Mouse (Mus musculus) thymus, adult 2 months (tissue): Measurements from ENCODE around the gene Kif5c. TPM values are rescaled to one million over a fixed set of nuclear protein-coding genes. Genes with fewer than 3 reads are reported as not detected.

Experiments
- DNase-seq: peaks from one replicate; pipeline ENCODE4 v3.0.0; 2021
- H3K27ac ChIP-seq: fragments of 200-500 bp; 2 replicates; pipeline ENCODE4 v1.5.1; 2012; ENCODE audit warnings: low read length, control low read depth; ENCODE audit not compliant: control insufficient read depth, insufficient read depth
- H3K27me3 ChIP-seq: fragments of 200-500 bp; 2 replicates; pipeline ENCODE4 v1.6.1; 2012; ENCODE audit warnings: mild to moderate bottlenecking, low read length, moderate library complexity, mixed read lengths; ENCODE audit not compliant: control insufficient read depth, insufficient read depth
- H3K36me3 ChIP-seq: fragments of 200-500 bp; 2 replicates; pipeline ENCODE4 v1.6.1; 2012; ENCODE audit warnings: mild to moderate bottlenecking, low read length, moderate library complexity; ENCODE audit not compliant: control insufficient read depth, insufficient read depth
- H3K4me1 ChIP-seq: fragments of 200-500 bp; replicated peaks from 2 replicates; pipeline ENCODE4 v1.6.1; 2012; ENCODE audit warnings: low read length; ENCODE audit not compliant: control insufficient read depth, insufficient read depth
- H3K4me3 ChIP-seq: fragments of 200-500 bp; 2 replicates; pipeline ENCODE4 v1.5.1; 2012; ENCODE audit warnings: mild to moderate bottlenecking, low read length, control low read depth, moderate library complexity; ENCODE audit not compliant: control insufficient read depth, insufficient read depth
- CTCF ChIP-seq: fragments of 200-500 bp; IDR thresholded peaks from 2 replicates; pipeline ENCODE4 v1.5.1; 2012; ENCODE audit warnings: mild to moderate bottlenecking, control low read depth, low read length, moderate library complexity, borderline replicate concordance; ENCODE audit not compliant: control insufficient read depth, poor library complexity, insufficient read depth; ENCODE audit errors: extremely low read depth
- POLR2A ChIP-seq: fragments of 200-500 bp; IDR thresholded peaks from 2 replicates; pipeline ENCODE4 v1.6.1; 2012; ENCODE audit warnings: mild to moderate bottlenecking, low read length, control low read depth, moderate library complexity; ENCODE audit not compliant: control insufficient read depth, poor library complexity, insufficient read depth; ENCODE audit errors: extremely low read depth
- WGBS: fragments of 180-500 bp; shearing (Covaris S2); methylation state at CpG from one replicate; pipeline ENCODE4 v1.1.7; 2018; 5-methylcytosine and 5-hydroxymethylcytosine counted together
- polyA plus RNA-seq: library from polyadenylated mRNA; depleted of rRNA; stranded (reverse); fragments of >200 nt; gene quantifications from 2 replicates; pipeline ENCODE4 v1.2.3, GENCODE M21; 2012

The Kif5c gene
- polyA plus RNA-seq, 1 experiment, result 0.40 TPM

GRCm38 (mm10) chr2:49720343-49720742 lies 101.2 kb downstream of the Kif5c start:
- WGBS, result 47% methylated on average over 9 of the region's 9 CpGs
- Histone ChIP-seq H3K4me3 (no peak overlapping the region), H3K36me3 (no peaks in the 10 kb centered on the region), H3K4me1 (peaks cover 4% of the 10 kb centered on the region; the same call in 1 of the 2 replicates), H3K27me3 (no peaks in the 10 kb centered on the region), H3K27ac (no peak overlapping the region)
- no peak for DNase-seq
- no peak for TF ChIP-seq POLR2A
- TF ChIP-seq CTCF, result no peak

DNA sequence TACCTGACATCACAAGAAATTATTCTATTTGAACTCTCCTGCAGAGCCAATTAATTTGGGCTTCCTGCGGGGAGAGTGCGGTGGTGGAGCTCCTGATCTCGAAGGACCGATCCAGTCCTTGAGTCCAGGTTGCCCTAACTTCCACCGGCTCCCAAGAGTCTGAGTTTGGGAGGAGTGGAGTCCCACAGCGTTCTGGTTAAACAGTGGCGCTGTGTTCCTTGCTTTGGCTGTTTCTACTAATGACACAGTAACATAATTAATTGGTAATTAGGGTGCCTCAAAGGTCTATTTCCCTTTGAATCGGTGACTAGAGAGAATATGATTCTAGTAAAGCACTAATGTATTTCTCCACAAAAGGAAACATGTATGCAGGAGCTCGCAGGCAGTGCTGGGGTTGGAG lies 103.2 kb downstream of the Kif5c start:
- no peaks in the 10 kb centered on the region for H3K36me3 ChIP-seq
- 0 out of 2 replicates have a peak, but pooled peaks cover 1% of the 10 kb centered on the region for H3K4me1 ChIP-seq
- no peak overlapping the region for H3K4me3 ChIP-seq
- no peak for DNase-seq
- H3K27ac ChIP-seq, result no peak overlapping the region
- 92% methylated on average over 9 of the region's 9 CpGs for WGBS
- TF ChIP-seq CTCF (no peak), POLR2A (no peak)
- H3K27me3 ChIP-seq, result no peaks in the 10 kb centered on the region

DNA sequence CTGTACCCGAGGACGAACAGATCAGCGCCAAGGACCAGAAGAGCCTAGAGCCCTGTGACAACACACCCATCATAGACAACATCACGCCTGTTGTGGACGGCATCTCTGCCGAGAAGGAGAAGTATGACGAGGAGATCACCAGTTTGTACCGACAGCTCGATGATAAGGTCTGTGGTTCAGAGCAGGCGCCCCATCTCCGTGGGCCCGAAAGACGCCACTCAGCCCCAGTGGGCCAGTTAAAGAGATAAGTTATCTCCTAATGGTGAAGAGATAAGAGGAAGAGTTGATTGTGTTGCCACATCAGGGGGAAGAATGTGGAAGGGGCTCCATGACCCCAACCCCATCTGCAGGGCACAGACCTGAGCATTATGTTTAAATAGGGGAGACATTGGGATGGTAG lies 103.9 kb downstream of the Kif5c start:
- Histone ChIP-seq H3K4me3 (no peak overlapping the region), H3K36me3 (no peaks in the 10 kb centered on the region), H3K27me3 (no peaks in the 10 kb centered on the region), H3K27ac (no peak overlapping the region), H3K4me1 (peaks cover 4% of the 10 kb centered on the region; the same call in 1 of the 2 replicates)
- no peak for TF ChIP-seq CTCF
- WGBS, result 91% methylated on average over 13 of the region's 13 CpGs
- DNase-seq, result no peak

DNA sequence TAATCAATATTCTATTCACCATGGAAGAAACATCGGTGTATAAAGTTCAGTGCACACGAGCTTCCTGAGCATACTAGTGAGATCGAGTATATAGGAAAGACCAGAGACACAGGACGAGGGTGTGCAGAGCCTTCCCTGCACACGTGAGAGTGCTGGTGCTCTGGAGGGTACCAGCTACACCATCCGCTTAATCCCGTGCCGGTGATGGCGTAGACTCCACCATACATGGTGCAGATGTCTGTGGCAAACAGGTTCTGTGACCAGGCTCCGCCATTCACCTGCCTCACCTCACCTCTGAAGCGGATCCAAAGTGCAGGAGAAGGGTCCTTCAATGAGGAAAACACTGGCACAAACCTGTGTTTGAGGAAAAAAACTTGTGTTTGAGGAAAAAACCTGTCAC lies 107.6 kb downstream of the Kif5c start:
- TF ChIP-seq CTCF, result no peak
- TF ChIP-seq POLR2A, result no peak
- Histone ChIP-seq H3K4me3 (no peak overlapping the region), H3K36me3 (no peaks in the 10 kb centered on the region), H3K27me3 (no peaks in the 10 kb centered on the region), H3K27ac (no peak overlapping the region), H3K4me1 (peaks cover 29% of the 10 kb centered on the region)
- no peak for DNase-seq
- WGBS, result 95% methylated on average over 11 of the region's 11 CpGs

DNA sequence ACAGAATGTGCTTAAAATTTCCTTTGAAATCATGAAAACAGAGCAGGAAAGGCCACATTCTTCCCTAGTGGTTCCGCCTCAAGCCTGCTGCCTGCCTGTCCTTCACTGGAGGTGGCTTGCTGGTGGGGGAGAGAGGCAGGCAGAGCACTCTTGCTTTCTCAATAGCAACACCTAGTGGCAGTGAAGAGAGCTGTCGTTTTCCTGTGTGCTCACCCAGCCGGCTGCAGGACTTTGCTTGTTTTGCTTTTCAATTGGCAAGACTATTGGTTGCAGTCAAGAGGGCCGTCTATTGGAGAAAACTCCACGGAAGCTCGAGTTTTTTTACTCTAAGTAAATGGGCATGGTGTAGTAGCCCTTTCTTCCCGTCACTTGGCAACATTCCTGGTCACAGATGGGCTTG lies 108.1 kb downstream of the Kif5c start:
- 17% methylated on average over 7 of the region's 7 CpGs for WGBS
- DNase-seq, result peak; percentile 53
- H3K27ac ChIP-seq, result no peak overlapping the region

DNA sequence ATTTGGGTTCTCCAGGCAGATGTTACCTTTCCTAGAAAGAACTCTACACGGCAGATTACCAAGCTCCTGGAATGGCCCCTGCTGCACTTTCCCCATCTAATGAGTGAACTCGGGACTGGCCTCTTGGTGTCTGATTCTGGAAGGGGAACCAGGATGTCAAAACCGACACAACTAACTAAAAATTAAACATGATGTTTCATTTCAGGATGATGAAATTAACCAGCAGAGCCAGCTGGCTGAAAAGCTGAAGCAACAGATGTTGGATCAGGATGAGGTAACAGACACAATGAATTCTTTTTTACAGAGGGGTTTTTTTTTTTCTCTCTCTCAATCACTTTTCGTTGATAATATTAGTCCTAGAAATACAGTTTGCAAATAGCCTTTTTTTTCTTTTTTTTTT lies 108.6 kb downstream of the Kif5c start:
- H3K36me3 ChIP-seq, result no peaks in the 10 kb centered on the region
- peaks cover 33% of the 10 kb centered on the region for H3K4me1 ChIP-seq
- H3K27me3 ChIP-seq, result no peaks in the 10 kb centered on the region
- TF ChIP-seq POLR2A (no peak), CTCF (no peak)
- no peak overlapping the region for H3K4me3 ChIP-seq
- WGBS, result 73% methylated on average over 4 of the region's 4 CpGs
- DNase-seq, result no peak
- H3K27ac ChIP-seq, result no peak overlapping the region

More for the DNA sequence above, 108.1 kb downstream of the Kif5c start:
- Histone ChIP-seq H3K4me3 (no peak overlapping the region), H3K36me3 (no peaks in the 10 kb centered on the region), H3K27me3 (no peaks in the 10 kb centered on the region), H3K4me1 (peaks cover 29% of the 10 kb centered on the region)
- TF ChIP-seq CTCF (peak; percentile 79; the same call in 1 of the 2 replicates), POLR2A (no peak)

DNA sequence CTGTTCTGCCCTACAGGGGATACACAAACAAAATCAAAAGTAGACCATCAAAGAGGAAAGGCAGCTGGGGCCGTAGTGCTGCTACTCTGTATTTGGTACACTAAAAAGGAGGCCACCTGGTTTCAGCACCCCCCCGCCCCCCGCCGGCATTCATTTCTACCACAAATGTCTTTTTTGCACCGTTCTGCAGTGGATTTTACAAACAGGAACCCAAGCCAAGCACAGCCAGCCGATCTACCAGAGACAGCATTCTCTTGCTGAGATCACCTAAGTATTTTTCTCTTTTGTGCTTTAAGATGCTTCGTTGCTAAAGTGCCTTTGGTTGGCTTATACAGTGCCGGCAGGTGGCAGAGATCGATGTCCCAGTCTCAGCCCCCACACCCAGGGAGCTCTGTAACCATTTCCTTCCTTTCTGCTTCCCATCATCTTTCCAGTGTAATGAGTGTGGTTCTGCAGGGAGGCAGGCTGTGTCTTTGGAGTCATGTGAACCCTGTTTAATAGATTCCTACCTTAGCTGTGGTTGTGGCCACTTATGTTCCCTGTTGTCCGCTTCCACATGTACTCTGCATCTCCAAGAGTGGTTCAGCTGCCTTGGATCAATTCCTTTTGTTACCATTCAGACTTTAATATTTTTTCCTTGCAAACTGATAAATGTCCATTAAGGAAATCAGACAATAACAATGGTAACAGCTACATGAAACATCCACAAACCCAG lies 110.0 kb downstream of the Kif5c start:
- no peak overlapping the region for H3K27ac ChIP-seq
- H3K36me3 ChIP-seq, result no peaks in the 10 kb centered on the region
- H3K27me3 ChIP-seq, result no peaks in the 10 kb centered on the region
- WGBS, result 21% methylated on average over 10 of the region's 10 CpGs
- no peak for DNase-seq
- H3K4me3 ChIP-seq, result no peak overlapping the region
- TF ChIP-seq CTCF (no peak), POLR2A (no peak)
- H3K4me1 ChIP-seq, result peaks cover 39% of the 10 kb centered on the region
